Mouse (Mus musculus): ENCODE results near the gene Prox2. TPM values are rescaled to one million over a fixed set of nuclear protein-coding genes. Genes with fewer than 3 reads are reported as not detected.

Gene Prox2
- polyA plus RNA-seq, 1 experiment from 2014 or later = 2.9 TPM

DNA sequence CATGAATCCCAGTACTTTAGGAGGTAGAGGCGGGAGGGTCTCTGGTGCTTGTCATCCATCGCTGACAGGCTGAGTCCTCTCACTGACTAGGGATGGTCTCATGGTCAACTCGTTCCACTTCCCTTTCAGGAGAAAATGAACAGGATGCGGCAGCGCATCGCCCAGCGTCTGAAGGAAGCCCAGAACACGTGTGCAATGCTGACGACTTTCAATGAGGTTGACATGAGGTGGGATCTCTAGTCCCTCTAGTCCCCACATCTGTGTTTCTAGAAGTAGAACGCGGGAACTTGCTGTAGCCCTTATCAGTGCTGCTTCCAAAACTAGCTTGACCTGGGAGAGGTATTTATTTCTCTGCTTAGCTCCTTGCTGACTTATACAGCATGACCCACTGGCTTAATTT, 13.1 kb upstream of the Prox2 start:
- Histone ChIP-seq H3K9ac (ENCODE audit: low read depth, low read length) (no peak overlapping the region), H3K27ac (replicated peaks; ENCODE audit: low read depth, low read length) (no peak overlapping the region), H3K4me3 (ENCODE audit: low read depth, low read length) (no peak overlapping the region), H3K4me2 (ENCODE audit: low read depth, low read length) (no peak overlapping the region), H3K27me3 (replicated peaks; ENCODE audit: control insufficient read depth, insufficient read depth, low read length) (no peaks in the 10 kb centered on the region), H3K9me3 (ENCODE audit: control insufficient read depth, low read length) (no peaks in the 10 kb centered on the region), H3K36me3 (ENCODE audit: control insufficient read depth, insufficient read depth, low read length) (peaks cover 95% of the 10 kb centered on the region), H3K4me1 (ENCODE audit: control insufficient read depth, insufficient read depth, low read length) (no peaks in the 10 kb centered on the region)
- ATAC-seq (ENCODE audit: low read depth) (no peak), DNase-seq (ENCODE audit: low spot score) (no peak)
- WGBS = 95% methylated on average over 11 of the region's 11 CpGs

DNA sequence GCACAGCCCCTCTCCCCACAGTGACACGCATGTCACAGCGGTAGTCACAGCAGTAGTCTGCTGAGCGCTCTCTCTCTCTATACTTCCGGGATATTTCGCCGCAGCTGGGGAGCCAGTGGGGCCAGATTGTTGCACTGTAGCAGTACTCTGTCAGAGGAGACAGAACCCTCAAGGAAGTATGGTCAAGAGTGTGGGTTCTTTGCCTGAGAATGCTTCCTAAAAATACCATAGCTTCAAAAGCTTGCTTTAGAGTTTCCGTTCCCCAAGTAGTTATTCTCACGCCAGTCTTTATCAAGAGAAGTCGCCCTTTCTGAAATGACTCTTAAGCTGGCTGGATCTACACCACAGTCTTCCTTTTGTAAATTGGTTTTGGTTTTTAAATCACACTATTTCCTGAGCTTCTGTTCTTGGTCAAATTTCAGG, 12.6 kb upstream of the Prox2 start:
- WGBS = 94% methylated on average over 9 of the region's 9 CpGs
- peaks cover 95% of the 10 kb centered on the region for H3K36me3 ChIP-seq (ENCODE audit: control insufficient read depth, insufficient read depth, low read length)

DNA sequence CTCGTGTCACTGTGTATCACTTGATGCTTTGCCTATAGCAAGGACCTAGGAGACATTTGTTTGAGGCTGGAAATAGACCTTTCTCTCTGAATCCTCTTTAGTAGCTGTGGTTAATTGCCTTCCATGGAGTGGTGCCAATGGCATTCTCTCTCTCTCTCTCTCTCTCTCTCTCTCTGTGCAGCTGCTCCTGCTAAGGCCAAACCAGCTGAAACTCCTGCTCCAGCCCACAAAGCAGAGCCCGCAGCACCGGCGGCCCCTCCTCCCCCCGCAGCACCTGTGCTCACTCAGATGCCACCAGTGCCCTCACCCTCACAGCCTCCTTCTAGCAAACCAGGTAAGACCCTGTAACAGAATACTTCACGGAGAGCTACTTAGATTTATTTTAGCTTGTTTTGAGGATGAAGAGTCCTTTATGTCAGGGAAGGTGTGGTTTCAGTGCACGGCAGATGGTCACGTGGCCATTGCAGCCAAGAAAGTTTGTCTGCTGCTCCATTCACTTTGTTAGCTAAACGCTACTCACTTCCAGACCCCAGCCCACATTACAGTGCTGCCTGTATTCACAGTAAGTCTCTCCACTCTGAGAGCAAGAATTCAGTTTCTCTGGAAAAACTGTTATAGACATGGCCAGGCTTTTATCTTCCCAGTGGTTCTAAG, 11.4 kb upstream of the Prox2 start:
- H3K9me3 ChIP-seq (ENCODE audit: control insufficient read depth, low read length) = no peaks in the 10 kb centered on the region
- no peak overlapping the region for H3K9ac ChIP-seq (ENCODE audit: low read depth, low read length)
- 86% methylated on average over 9 of the region's 9 CpGs for WGBS
- DNase-seq (ENCODE audit: low spot score) = no peak
- H3K27me3 ChIP-seq (replicated peaks; ENCODE audit: control insufficient read depth, insufficient read depth, low read length) = no peaks in the 10 kb centered on the region
- H3K27ac ChIP-seq (replicated peaks; ENCODE audit: low read depth, low read length) = no peak overlapping the region
- H3K36me3 ChIP-seq (ENCODE audit: control insufficient read depth, insufficient read depth, low read length) = peaks cover 85% of the 10 kb centered on the region
- no peak overlapping the region for H3K4me2 ChIP-seq (ENCODE audit: low read depth, low read length)
- peak; percentile 72; the same call in 1 of the 2 replicates for ATAC-seq (ENCODE audit: low read depth)
- no peaks in the 10 kb centered on the region for H3K4me1 ChIP-seq (ENCODE audit: control insufficient read depth, insufficient read depth, low read length)
- no peak overlapping the region for H3K4me3 ChIP-seq (ENCODE audit: low read depth, low read length)

More for the DNA sequence above, 12.6 kb upstream of the Prox2 start:
- Histone ChIP-seq H3K4me2 (ENCODE audit: low read depth, low read length) (no peak overlapping the region), H3K4me3 (ENCODE audit: low read depth, low read length) (no peak overlapping the region), H3K4me1 (ENCODE audit: control insufficient read depth, insufficient read depth, low read length) (no peaks in the 10 kb centered on the region), H3K9me3 (ENCODE audit: control insufficient read depth, low read length) (no peaks in the 10 kb centered on the region), H3K27me3 (replicated peaks; ENCODE audit: control insufficient read depth, insufficient read depth, low read length) (no peaks in the 10 kb centered on the region), H3K9ac (ENCODE audit: low read depth, low read length) (no peak overlapping the region), H3K27ac (replicated peaks; ENCODE audit: low read depth, low read length) (no peak overlapping the region)
- DNase-seq (ENCODE audit: low spot score) (no peak), ATAC-seq (ENCODE audit: low read depth) (no peak)

DNA sequence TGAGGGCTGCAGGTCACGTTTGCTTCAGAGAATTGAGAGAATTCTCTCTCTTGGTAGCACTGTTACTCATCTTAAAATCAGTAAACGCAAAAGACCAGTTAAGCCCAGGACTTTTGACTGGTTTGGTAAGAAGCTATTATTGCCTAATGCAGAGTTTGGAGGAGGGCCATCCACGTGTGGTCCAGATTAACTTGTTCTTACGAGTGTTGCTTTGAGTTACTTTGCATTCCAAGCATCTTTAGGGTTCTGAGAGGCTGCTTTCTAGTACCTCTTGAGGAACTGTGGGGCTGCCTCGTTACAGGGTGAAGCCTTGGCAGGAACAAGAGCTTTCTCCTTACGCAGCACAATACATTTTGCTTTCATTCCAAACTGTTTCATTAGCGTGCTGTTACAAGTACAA, 5.1 kb upstream of the Prox2 start:
- no peak for DNase-seq (ENCODE audit: low spot score)
- 58% methylated on average over 7 of the region's 7 CpGs for WGBS

DNA sequence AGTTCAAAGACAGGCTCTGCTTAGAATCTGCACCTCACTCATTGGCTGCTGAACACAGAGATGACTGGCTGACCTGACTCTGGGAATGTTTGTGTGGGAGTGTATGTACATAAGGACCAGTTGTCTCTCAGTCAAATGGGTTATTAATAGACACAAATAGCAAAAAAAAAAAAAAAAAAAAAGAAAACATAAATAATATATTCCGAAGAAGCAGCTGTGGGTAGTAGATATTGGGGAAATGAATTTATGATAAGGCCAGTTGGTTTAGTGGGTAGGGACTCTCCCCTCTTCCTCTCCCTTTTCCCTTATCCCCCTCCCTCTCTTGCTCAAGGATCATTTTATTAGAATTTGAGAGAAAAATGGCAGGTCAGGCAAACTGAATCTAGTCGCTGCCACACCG, 3.4 kb upstream of the Prox2 start:
- no peak for DNase-seq (ENCODE audit: low spot score)
- no peak overlapping the region for H3K27ac ChIP-seq (replicated peaks; ENCODE audit: low read depth, low read length)
- H3K4me3 ChIP-seq (ENCODE audit: low read depth, low read length) = no peak overlapping the region
- WGBS = 99% methylated on average over 3 of the region's 3 CpGs
- no peaks in the 10 kb centered on the region for H3K9me3 ChIP-seq (ENCODE audit: control insufficient read depth, low read length)
- peaks cover 9% of the 10 kb centered on the region for H3K36me3 ChIP-seq (ENCODE audit: control insufficient read depth, insufficient read depth, low read length)
- H3K9ac ChIP-seq (ENCODE audit: low read depth, low read length) = no peak overlapping the region
- ATAC-seq (ENCODE audit: low read depth) = no peak
- H3K4me1 ChIP-seq (ENCODE audit: control insufficient read depth, insufficient read depth, low read length) = peaks cover 24% of the 10 kb centered on the region
- no peak overlapping the region for H3K4me2 ChIP-seq (ENCODE audit: low read depth, low read length)
- no peaks in the 10 kb centered on the region for H3K27me3 ChIP-seq (replicated peaks; ENCODE audit: control insufficient read depth, insufficient read depth, low read length)

More for the DNA sequence above, 5.1 kb upstream of the Prox2 start:
- Histone ChIP-seq H3K27me3 (replicated peaks; ENCODE audit: control insufficient read depth, insufficient read depth, low read length) (no peaks in the 10 kb centered on the region), H3K4me1 (ENCODE audit: control insufficient read depth, insufficient read depth, low read length) (peaks cover 15% of the 10 kb centered on the region), H3K9me3 (ENCODE audit: control insufficient read depth, low read length) (no peaks in the 10 kb centered on the region), H3K27ac (replicated peaks; ENCODE audit: low read depth, low read length) (no peak overlapping the region), H3K9ac (ENCODE audit: low read depth, low read length) (no peak overlapping the region), H3K36me3 (ENCODE audit: control insufficient read depth, insufficient read depth, low read length) (peaks cover 27% of the 10 kb centered on the region), H3K4me3 (ENCODE audit: low read depth, low read length) (no peak overlapping the region), H3K4me2 (ENCODE audit: low read depth, low read length) (no peak overlapping the region)
- no peak for ATAC-seq (ENCODE audit: low read depth)

DNA sequence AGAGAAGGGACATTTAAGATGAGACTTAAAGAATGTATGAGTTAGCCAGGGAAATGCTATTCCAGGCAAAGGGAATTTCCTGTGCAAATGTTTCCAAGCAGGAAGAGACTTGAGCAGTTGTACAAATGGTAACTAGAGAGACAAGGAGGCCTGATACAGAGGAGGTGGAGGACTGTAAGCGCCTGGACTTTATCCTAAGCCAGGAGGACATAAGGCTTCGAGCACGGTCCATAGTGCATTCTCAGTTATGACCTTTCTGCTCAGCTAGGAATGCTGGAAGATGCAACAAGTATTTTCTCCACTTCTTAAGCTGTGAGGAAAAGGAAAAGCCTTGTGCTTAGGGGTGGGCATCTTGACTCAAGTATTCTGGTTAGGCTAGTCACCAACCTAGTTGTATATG, 2.8 kb upstream of the Prox2 start:
- H3K27ac ChIP-seq (replicated peaks; ENCODE audit: low read depth, low read length) = no peak overlapping the region
- no peak for ATAC-seq (ENCODE audit: low read depth)
- 96% methylated on average over 3 of the region's 3 CpGs for whole genome bisulfite sequencing
- peaks cover 3% of the 10 kb centered on the region for H3K36me3 ChIP-seq (ENCODE audit: control insufficient read depth, insufficient read depth, low read length)
- no peak overlapping the region for H3K4me3 ChIP-seq (ENCODE audit: low read depth, low read length)
- H3K9me3 ChIP-seq (ENCODE audit: control insufficient read depth, low read length) = no peaks in the 10 kb centered on the region
- no peak for DNase-seq (ENCODE audit: low spot score)
- no peak overlapping the region for H3K9ac ChIP-seq (ENCODE audit: low read depth, low read length)
- peaks cover 24% of the 10 kb centered on the region for H3K4me1 ChIP-seq (ENCODE audit: control insufficient read depth, insufficient read depth, low read length)
- no peak overlapping the region for H3K4me2 ChIP-seq (ENCODE audit: low read depth, low read length)
- H3K27me3 ChIP-seq (replicated peaks; ENCODE audit: control insufficient read depth, insufficient read depth, low read length) = no peaks in the 10 kb centered on the region

DNA sequence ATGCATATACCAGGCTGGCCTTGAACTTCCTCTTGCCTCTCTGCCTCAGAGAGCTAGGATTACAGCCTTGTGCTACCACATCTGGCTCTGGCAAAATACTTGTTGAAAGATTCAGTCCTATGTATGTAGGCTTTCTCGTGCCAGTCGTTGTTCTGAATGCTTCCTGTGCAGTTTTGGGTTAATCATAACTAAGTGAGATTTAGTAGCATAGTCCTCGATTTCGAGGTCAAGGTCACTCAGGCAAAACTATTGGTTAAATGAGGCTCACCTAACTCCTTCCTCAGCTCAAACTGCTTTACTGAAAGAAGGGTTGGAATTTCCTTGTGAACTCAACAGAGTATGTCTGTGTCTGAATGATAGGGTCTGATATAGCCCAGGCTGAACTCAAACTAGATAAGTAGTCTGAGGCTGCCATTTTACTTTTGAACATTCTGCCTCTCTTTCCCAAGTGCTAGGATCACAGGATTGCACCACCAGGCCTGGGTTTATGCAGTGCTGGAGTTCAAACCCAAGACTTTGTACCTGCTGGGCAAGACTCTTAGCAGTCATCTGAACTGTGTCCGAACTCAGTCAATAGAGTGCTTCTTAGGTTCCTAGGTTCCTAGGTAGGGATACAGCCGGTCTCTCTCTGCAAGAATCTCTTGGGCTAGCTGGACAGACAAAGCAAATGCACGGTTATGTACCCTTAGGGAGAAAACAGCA, 2.1 kb upstream of the Prox2 start:
- H3K9me3 ChIP-seq (ENCODE audit: control insufficient read depth, low read length) = no peaks in the 10 kb centered on the region
- ATAC-seq (ENCODE audit: low read depth) (no peak), DNase-seq (ENCODE audit: low spot score) (no peak)
- H3K4me3 ChIP-seq (ENCODE audit: low read depth, low read length) = 0 out of 2 replicates have a peak overlapping the region, but pooled peaks have one; percentile 96
- H3K9ac ChIP-seq (ENCODE audit: low read depth, low read length) = no peak overlapping the region
- peak overlapping the region; percentile 71 for H3K4me2 ChIP-seq (ENCODE audit: low read depth, low read length)
- no peaks in the 10 kb centered on the region for H3K27me3 ChIP-seq (replicated peaks; ENCODE audit: control insufficient read depth, insufficient read depth, low read length)
- H3K36me3 ChIP-seq (ENCODE audit: control insufficient read depth, insufficient read depth, low read length) = no peaks in the 10 kb centered on the region
- 78% methylated on average over 7 of the region's 7 CpGs for WGBS
- peaks cover 24% of the 10 kb centered on the region for H3K4me1 ChIP-seq (ENCODE audit: control insufficient read depth, insufficient read depth, low read length)
- H3K27ac ChIP-seq (replicated peaks; ENCODE audit: low read depth, low read length) = no peak overlapping the region

DNA sequence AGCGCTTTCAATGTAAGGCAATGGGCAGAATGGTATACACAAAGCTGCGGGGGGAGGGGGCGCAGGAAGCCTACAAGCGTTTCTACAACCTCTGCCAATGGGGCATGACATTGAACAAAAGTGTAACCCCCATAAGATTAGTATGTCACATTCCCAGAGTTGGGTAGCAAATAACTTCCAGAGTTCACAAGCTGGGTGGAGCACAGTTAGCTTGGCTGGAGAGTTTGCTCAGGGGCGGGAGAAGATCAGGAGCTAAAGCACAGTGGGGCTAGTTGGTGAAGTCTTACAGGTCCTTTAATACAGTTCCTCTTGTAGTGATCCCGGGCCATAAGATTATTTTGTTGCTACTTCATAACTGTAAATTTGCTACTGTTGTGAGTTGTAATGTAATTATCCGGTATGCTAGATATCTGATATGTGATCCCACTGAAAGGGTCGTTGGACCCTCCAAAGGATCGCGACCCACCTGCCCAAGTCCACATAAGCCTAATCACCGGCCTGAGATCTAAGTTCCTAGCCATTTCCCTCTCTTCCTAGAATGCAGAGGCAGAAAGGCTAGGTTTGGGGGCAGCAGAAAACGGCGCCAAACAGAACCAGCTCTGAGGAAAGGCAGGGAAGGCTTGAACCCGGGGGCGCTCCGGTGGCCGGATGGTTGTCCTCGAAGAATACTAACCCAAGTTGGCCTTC, 405 bp downstream of the Prox2 start:
- WGBS = 16% methylated on average over 17 of the region's 18 CpGs

More for the DNA sequence above, 405 bp downstream of the Prox2 start:
- Histone ChIP-seq H3K27me3 (replicated peaks; ENCODE audit: control insufficient read depth, insufficient read depth, low read length) (no peaks in the 10 kb centered on the region), H3K4me1 (ENCODE audit: control insufficient read depth, insufficient read depth, low read length) (peaks cover 27% of the 10 kb centered on the region), H3K9me3 (ENCODE audit: control insufficient read depth, low read length) (no peaks in the 10 kb centered on the region), H3K4me2 (ENCODE audit: low read depth, low read length) (peak overlapping the region; percentile 71), H3K36me3 (ENCODE audit: control insufficient read depth, insufficient read depth, low read length) (no peaks in the 10 kb centered on the region), H3K27ac (replicated peaks; ENCODE audit: low read depth, low read length) (peak overlapping the region; percentile 86), H3K9ac (ENCODE audit: low read depth, low read length) (peak overlapping the region; percentile 96), H3K4me3 (ENCODE audit: low read depth, low read length) (peak overlapping the region; percentile 96)
- DNase-seq (ENCODE audit: low spot score) = peak; percentile 54
- ATAC-seq (ENCODE audit: low read depth) = peak; percentile 42; the same call in 1 of the 2 replicates
